Mouse (Mus musculus) heart, adult 2 months (tissue): ENCODE measurements at regions not wholly inside any gene's neighbourhood (a gene's known extent, or its start where the extent isn't known, plus 50 kb on each side); places are given as distances from the start of the nearest gene placed in this dataset.

Source experiments
- CTCF ChIP-seq: fragments of 200-600 bp; IDR thresholded peaks from 2 replicates; pipeline ENCODE4 v1.8.1; 2022; ENCODE audit warnings: antibody characterized with exemption, mild to moderate bottlenecking, moderate library complexity
- EP300 ChIP-seq: fragments of 200-500 bp; IDR thresholded peaks from 2 replicates; pipeline ENCODE4 v1.6.1; 2011; ENCODE audit warnings: low read depth, low read length, control low read depth; ENCODE audit not compliant: insufficient read depth
- POLR2A ChIP-seq: fragments of 200-500 bp; IDR thresholded peaks from 2 replicates; pipeline ENCODE4 v1.6.1; 2011; ENCODE audit warnings: mild to moderate bottlenecking, low read depth, low read length, control low read depth; ENCODE audit not compliant: insufficient read depth

DNA sequence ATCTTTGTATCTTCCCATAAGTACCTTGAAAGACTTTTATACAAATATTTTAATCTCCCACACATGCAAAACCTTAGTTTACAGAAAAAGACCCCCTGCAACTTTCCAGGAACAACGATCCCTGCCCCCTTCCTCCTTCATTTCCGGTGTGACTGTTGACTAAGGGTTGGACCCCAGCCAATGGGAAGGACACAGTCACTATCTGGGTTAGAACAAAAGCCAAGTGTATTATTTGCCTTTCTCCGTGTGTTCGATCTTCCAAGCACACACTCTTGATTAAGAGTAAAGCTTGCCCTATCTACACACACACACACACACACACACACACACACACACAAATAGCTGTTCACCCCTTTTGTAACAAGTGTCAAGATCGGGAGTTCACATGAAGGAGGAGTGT is 172.8 kb upstream of the Atp2b1 start:
- TF ChIP-seq EP300 (no peak), POLR2A (no peak), CTCF (no peak)
